Mouse (Mus musculus) hindbrain, embryonic 12.5 days (tissue): ENCODE data around the gene Strip2. TPM values are rescaled to one million over a fixed set of nuclear protein-coding genes. Genes with fewer than 3 reads are reported as not detected.

Source experiments
- ATAC-seq: fragments of 200-750 bp; cut with Nextera tagmentation; 2 replicates; pipeline ENCODE4 v1.8.0; 2017; ENCODE audit warnings: moderate TSS enrichment; ENCODE audit not compliant: low FRiP score
- H3K27ac ChIP-seq: fragments of 300-500 bp; sonication (generic); 2 replicates; pipeline ENCODE4 v1.5.1; 2016; ENCODE audit warnings: mild to moderate bottlenecking
- H3K27me3 ChIP-seq: fragments of 300-500 bp; sonication (generic); 2 replicates; pipeline ENCODE4 v1.6.1; 2016; ENCODE audit warnings: mild to moderate bottlenecking
- H3K36me3 ChIP-seq: fragments of 300-500 bp; sonication (generic); 2 replicates; pipeline ENCODE4 v1.6.1; 2016; ENCODE audit warnings: mild to moderate bottlenecking
- H3K4me1 ChIP-seq: fragments of 300-500 bp; sonication (generic); 2 replicates; pipeline ENCODE4 v1.6.1; 2016
- H3K4me2 ChIP-seq: fragments of 300-500 bp; sonication (generic); replicated peaks from 2 replicates; pipeline ENCODE4 v1.6.1; 2016; ENCODE audit warnings: mild to moderate bottlenecking
- H3K4me3 ChIP-seq: fragments of 300-500 bp; sonication (generic); 2 replicates; pipeline ENCODE4 v1.5.1; 2016; ENCODE audit warnings: mild to moderate bottlenecking
- H3K9ac ChIP-seq: fragments of 300-500 bp; sonication (generic); 2 replicates; pipeline ENCODE4 v1.6.1; 2016; ENCODE audit warnings: mild to moderate bottlenecking, moderate library complexity
- H3K9me3 ChIP-seq: fragments of 300-500 bp; sonication (generic); replicated peaks from 2 replicates; pipeline ENCODE4 v1.6.1; 2016; ENCODE audit warnings: mild to moderate bottlenecking
- WGBS: fragments of 180-500 bp; shearing (Covaris S2); methylation state at CpG from one replicate; pipeline ENCODE4 v1.1.7; 2016; 5-methylcytosine and 5-hydroxymethylcytosine counted together
- polyA plus RNA-seq: library from polyadenylated mRNA; unstranded; fragments of >200 nt; fragmentation: Nextera tagmentation; extraction: Ambion mirVana; gene quantifications from 2 replicates; pipeline ENCODE4 v1.2.1, GENCODE M21; 2016

Gene Strip2
- polyA plus RNA-seq, 1 experiment from 2014 or later: 1.5 TPM

GRCm38 (mm10) chr6:29935741-29936140 lies 18.9 kb downstream of the Strip2 start:
- no peaks in the 10 kb centered on the region for H3K9me3 ChIP-seq
- ATAC-seq: no peak
- no peak overlapping the region for H3K4me2 ChIP-seq
- 82% methylated on average over 1 of the region's 1 CpGs for WGBS
- H3K36me3 ChIP-seq: no peaks in the 10 kb centered on the region
- no peak overlapping the region for H3K9ac ChIP-seq
- no peak overlapping the region for H3K27ac ChIP-seq
- no peak overlapping the region for H3K4me3 ChIP-seq
- H3K4me1 ChIP-seq: no peaks in the 10 kb centered on the region
- no peaks in the 10 kb centered on the region for H3K27me3 ChIP-seq

GRCm38 (mm10) chr6:29940428-29940827 lies 23.6 kb downstream of the Strip2 start:
- Histone ChIP-seq H3K4me1 (no peaks in the 10 kb centered on the region), H3K27me3 (no peaks in the 10 kb centered on the region), H3K4me2 (no peak overlapping the region), H3K27ac (no peak overlapping the region), H3K36me3 (no peaks in the 10 kb centered on the region), H3K4me3 (no peak overlapping the region), H3K9me3 (no peaks in the 10 kb centered on the region), H3K9ac (no peak overlapping the region)
- no peak for ATAC-seq
- WGBS: 88% methylated on average over 4 of the region's 4 CpGs

DNA sequence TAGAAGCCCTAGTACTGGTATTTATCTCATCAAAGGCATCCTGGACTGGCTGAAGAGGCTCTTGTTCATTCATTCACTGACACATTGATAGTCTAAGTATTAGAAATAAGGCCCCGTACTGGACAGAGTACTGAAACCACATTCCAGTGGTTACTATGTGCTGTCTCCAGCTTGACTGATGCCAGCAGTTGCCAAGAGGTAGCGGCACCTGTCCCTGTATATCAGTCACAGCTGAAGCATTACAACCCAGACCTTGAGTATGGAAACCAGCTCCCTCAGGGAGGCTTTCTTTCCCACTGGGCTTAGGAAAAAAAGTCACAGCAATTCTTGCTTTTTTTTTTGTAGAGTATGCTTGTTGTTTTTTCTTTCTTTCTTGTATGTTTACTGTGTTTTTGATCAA lies 24.2 kb downstream of the Strip2 start:
- Histone ChIP-seq H3K4me3 (no peak overlapping the region), H3K9ac (no peak overlapping the region), H3K4me2 (no peak overlapping the region), H3K4me1 (no peaks in the 10 kb centered on the region), H3K36me3 (no peaks in the 10 kb centered on the region), H3K9me3 (no peaks in the 10 kb centered on the region), H3K27ac (no peak overlapping the region), H3K27me3 (no peaks in the 10 kb centered on the region)
- ATAC-seq: no peak
- WGBS: 90% methylated on average over 2 of the region's 2 CpGs

DNA sequence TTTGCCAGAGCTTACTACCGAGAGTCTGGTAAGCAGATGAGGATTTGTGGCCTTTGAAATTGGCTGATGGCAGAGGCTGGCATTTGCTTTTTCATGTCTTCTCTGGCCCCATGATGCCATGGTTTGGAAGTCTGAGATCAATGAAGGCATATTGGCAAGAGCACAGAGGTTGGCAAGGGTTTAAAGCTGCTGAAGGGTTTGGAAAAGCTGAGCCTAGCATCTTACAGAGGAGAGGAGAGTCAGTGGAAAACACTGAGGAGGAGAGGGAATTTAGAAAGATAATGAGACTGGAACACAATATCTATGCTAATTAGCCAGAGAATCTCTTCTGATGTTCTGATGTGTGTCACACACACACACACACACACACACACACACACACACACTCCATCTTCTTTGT lies 27.7 kb downstream of the Strip2 start:
- Histone ChIP-seq H3K36me3 (no peaks in the 10 kb centered on the region), H3K27ac (no peak overlapping the region), H3K4me1 (no peaks in the 10 kb centered on the region), H3K9ac (no peak overlapping the region), H3K9me3 (no peaks in the 10 kb centered on the region), H3K4me3 (no peak overlapping the region), H3K4me2 (no peak overlapping the region), H3K27me3 (no peaks in the 10 kb centered on the region)
- WGBS: 83% methylated on average over 1 of the region's 1 CpGs
- ATAC-seq: no peak

DNA sequence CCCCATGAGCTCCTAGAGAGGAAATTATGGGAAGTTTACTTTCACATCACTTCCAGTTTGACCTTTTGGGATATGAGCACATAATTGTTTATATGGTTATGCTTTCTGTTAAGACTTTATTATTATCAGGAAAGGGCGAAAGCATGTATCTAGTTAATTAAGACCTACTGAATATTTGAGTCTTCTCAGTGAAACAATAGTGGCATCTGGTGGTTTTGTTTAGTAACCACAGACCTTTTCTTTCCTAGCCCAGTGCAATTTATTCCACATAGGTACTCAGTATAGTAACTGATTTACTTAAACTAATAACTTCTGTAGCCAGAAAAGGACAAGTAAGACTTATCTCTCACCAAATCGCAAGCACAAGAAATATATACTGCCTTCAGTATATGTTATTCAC lies 29.8 kb downstream of the Strip2 start:
- no peaks in the 10 kb centered on the region for H3K27me3 ChIP-seq
- WGBS: 87% methylated on average over 2 of the region's 2 CpGs
- no peak for ATAC-seq
- no peaks in the 10 kb centered on the region for H3K9me3 ChIP-seq
- no peak overlapping the region for H3K4me2 ChIP-seq
- no peak overlapping the region for H3K4me3 ChIP-seq
- no peaks in the 10 kb centered on the region for H3K4me1 ChIP-seq
- H3K9ac ChIP-seq: no peak overlapping the region
- H3K27ac ChIP-seq: no peak overlapping the region
- H3K36me3 ChIP-seq: no peaks in the 10 kb centered on the region

DNA sequence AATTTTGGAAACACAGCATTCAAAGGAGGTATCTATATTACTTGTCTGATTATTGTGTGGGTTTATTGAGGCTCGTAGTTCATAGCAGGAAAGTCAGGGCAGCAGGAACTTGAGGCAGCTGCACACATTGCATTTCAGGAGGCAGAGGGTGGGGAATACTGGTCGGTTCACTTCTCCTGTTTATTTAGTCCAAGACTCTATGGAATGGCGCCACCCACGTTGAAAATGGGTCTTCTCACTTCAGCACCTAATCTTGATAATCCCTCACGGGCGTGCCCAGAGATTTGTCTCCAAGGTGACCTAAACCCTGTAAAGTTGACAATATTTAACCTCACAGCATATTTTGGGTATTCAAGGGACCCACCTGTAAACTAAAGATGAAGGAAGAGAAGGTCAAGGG lies 31.0 kb downstream of the Strip2 start:
- no peaks in the 10 kb centered on the region for H3K27me3 ChIP-seq
- H3K27ac ChIP-seq: no peak overlapping the region
- no peaks in the 10 kb centered on the region for H3K9me3 ChIP-seq
- H3K4me3 ChIP-seq: no peak overlapping the region
- WGBS: 75% methylated on average over 6 of the region's 6 CpGs
- H3K36me3 ChIP-seq: no peaks in the 10 kb centered on the region
- no peak for ATAC-seq
- no peak overlapping the region for H3K4me2 ChIP-seq
- no peak overlapping the region for H3K9ac ChIP-seq
- H3K4me1 ChIP-seq: no peaks in the 10 kb centered on the region

DNA sequence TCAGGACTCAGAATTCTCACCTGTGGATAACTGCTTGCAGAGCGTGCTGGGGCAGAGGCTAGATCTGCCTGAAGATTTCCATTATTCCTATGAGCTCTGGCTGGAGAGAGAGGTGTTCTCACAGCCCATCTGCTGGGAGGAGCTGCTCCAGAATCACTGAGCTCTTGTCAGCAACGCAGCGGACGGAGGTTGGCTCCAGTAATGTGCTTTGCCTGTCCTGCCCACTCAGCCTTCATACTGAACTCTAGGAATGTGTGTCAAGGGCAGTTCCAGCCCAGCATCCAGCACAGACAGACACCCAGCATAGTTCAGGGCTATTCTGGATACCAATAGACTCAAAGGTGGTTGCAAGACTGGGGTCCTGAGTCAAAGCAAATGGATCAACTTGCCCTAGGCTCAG lies 39.9 kb downstream of the Strip2 start:
- Histone ChIP-seq H3K4me3 (no peak overlapping the region), H3K27ac (no peak overlapping the region), H3K9me3 (no peaks in the 10 kb centered on the region), H3K4me2 (no peak overlapping the region), H3K36me3 (no peaks in the 10 kb centered on the region), H3K9ac (no peak overlapping the region), H3K27me3 (no peaks in the 10 kb centered on the region), H3K4me1 (no peaks in the 10 kb centered on the region)
- no peak for ATAC-seq
- WGBS: 91% methylated on average over 4 of the region's 4 CpGs

- ATAC-seq: no peak
These were observed 41.9 kb downstream of the Strip2 start for GRCm38 (mm10) chr6:29958669-29959068.

GRCm38 (mm10) chr6:29961081-29961480 lies 44.3 kb downstream of the Strip2 start:
- H3K4me2 ChIP-seq: no peak overlapping the region
- no peak overlapping the region for H3K9ac ChIP-seq
- ATAC-seq: no peak
- H3K9me3 ChIP-seq: no peaks in the 10 kb centered on the region
- 93% methylated on average over 6 of the region's 6 CpGs for WGBS
- no peak overlapping the region for H3K27ac ChIP-seq
- H3K4me3 ChIP-seq: no peak overlapping the region
- no peaks in the 10 kb centered on the region for H3K27me3 ChIP-seq
- H3K4me1 ChIP-seq: no peaks in the 10 kb centered on the region
- no peaks in the 10 kb centered on the region for H3K36me3 ChIP-seq

More at GRCm38 (mm10) chr6:29958669-29959068, 41.9 kb downstream of the Strip2 start:
- no peak overlapping the region for H3K9ac ChIP-seq
- no peaks in the 10 kb centered on the region for H3K27me3 ChIP-seq
- no peak overlapping the region for H3K4me3 ChIP-seq
- H3K4me1 ChIP-seq: no peaks in the 10 kb centered on the region
- H3K27ac ChIP-seq: no peak overlapping the region
- no peaks in the 10 kb centered on the region for H3K36me3 ChIP-seq
- H3K9me3 ChIP-seq: no peaks in the 10 kb centered on the region
- no peak overlapping the region for H3K4me2 ChIP-seq
- WGBS: 73% methylated on average over 3 of the region's 3 CpGs

- Histone ChIP-seq H3K27ac (no peak overlapping the region), H3K4me2 (no peak overlapping the region), H3K36me3 (no peaks in the 10 kb centered on the region), H3K4me3 (no peak overlapping the region), H3K27me3 (no peaks in the 10 kb centered on the region), H3K9me3 (no peaks in the 10 kb centered on the region), H3K4me1 (no peaks in the 10 kb centered on the region), H3K9ac (no peak overlapping the region)
- 60% methylated on average over 7 of the region's 7 CpGs for WGBS
- ATAC-seq: no peak
These were observed 51.1 kb downstream of the Strip2 start for GRCm38 (mm10) chr6:29967917-29968316.

DNA sequence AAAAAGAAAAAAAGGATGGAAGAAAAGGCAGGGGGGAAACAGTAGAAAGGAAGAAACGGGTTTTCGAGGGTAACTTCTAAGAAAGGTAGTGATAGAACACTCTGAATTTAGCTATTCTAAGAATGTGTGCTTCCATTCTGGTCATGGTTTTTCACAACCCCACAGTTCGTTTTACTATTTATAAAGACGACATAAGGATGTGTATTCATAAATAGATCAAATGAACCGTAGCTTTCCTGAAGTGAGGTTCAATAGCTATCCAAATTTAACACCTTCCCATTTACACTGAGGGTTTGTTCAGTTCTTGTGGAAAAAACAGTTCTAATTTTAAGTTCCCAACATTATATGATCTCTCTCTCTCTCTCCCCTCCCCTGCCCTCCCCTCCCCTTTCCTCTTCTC lies 56.5 kb downstream of the Strip2 start:
- no peaks in the 10 kb centered on the region for H3K4me1 ChIP-seq
- H3K4me2 ChIP-seq: no peak overlapping the region
- H3K4me3 ChIP-seq: no peak overlapping the region
- no peaks in the 10 kb centered on the region for H3K27me3 ChIP-seq
- ATAC-seq: no peak
- H3K27ac ChIP-seq: no peak overlapping the region
- no peaks in the 10 kb centered on the region for H3K9me3 ChIP-seq
- no peaks in the 10 kb centered on the region for H3K36me3 ChIP-seq
- H3K9ac ChIP-seq: no peak overlapping the region
- WGBS: 85% methylated on average over 5 of the region's 5 CpGs

DNA sequence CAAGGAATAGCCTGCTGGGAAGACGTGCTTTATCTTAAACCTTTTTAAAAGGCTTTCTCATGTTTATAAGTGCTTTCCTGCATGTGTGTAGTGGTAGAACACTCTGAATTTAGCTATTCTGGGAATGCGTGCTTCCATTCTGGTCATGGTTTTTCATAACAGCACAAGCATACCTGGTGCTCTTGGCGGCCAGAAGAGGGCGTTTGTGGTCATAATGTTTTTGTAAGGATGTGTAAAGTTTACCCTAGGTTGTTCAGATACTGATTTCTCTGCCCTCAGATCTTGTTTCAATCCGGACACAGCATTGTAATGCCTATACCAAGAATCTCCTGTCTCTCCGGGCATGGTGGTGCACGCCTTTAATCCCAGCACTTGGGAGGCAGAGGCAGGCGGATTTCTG lies 58.0 kb downstream of the Strip2 start:
- Histone ChIP-seq H3K9me3 (no peaks in the 10 kb centered on the region), H3K4me2 (no peak overlapping the region), H3K4me3 (no peak overlapping the region), H3K27me3 (no peaks in the 10 kb centered on the region), H3K27ac (no peak overlapping the region), H3K36me3 (no peaks in the 10 kb centered on the region), H3K9ac (no peak overlapping the region), H3K4me1 (no peaks in the 10 kb centered on the region)
- ATAC-seq: no peak
- WGBS: 64% methylated on average over 8 of the region's 8 CpGs

GRCm38 (mm10) chr6:29980461-29980860 lies 63.6 kb downstream of the Strip2 start:
- no peak for ATAC-seq
- Histone ChIP-seq H3K9ac (no peak overlapping the region), H3K36me3 (no peaks in the 10 kb centered on the region), H3K4me2 (no peak overlapping the region), H3K27ac (no peak overlapping the region), H3K27me3 (no peaks in the 10 kb centered on the region), H3K4me1 (peaks cover 6% of the 10 kb centered on the region; the same call in 1 of the 2 replicates), H3K9me3 (no peaks in the 10 kb centered on the region), H3K4me3 (no peak overlapping the region)
- 86% methylated on average over 6 of the region's 6 CpGs for WGBS

DNA sequence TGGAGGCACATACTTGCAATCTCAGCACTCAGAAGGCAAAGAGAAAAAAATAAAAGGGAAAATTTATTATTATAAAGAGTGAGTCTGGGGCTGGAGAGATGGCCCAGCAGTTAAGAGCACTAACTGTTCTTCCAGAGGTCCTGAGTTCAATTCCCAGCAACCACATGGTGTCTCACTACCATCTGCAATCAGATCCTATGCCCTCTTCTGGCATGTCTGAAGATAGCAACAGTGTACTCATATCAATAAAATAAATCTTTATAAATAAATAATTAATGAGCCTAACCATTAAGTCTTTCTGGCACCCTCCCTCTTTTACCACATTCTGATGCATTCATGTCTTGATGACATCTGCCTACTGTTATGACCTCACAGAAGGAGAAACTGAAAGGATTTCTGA lies 65.0 kb downstream of the Strip2 start:
- ATAC-seq: no peak
- peaks cover 6% of the 10 kb centered on the region; the same call in 1 of the 2 replicates for H3K4me1 ChIP-seq
- no peak overlapping the region for H3K4me3 ChIP-seq
- no peaks in the 10 kb centered on the region for H3K36me3 ChIP-seq
- no peak overlapping the region for H3K27ac ChIP-seq
- H3K9me3 ChIP-seq: no peaks in the 10 kb centered on the region
- no peak overlapping the region for H3K4me2 ChIP-seq
- peaks cover 11% of the 10 kb centered on the region for H3K27me3 ChIP-seq
- no peak overlapping the region for H3K9ac ChIP-seq
